Mouse (Mus musculus) B cell, adult 2 months (primary cell): ENCODE data around the gene Zswim8.
"Not testable (repeated sequence)": the region's sequence is repeated elsewhere in the genome, so short reads cannot be mapped to it uniquely, and the experiment has no call there.

Experiments
- DNase-seq, 2 experiments: peaks; one replicate each; pipeline ENCODE4 v3.0.0; 2022

The Zswim8 gene

GRCm38 (mm10) chr14:20694185-20694883 lies 13.0 kb upstream of the Zswim8 start:
- DNase-seq: peak in 1 of 2 experiments; percentile 23

GRCm38 (mm10) chr14:20694884-20695760 lies 12.2 kb upstream of the Zswim8 start, which contains the start of gene Fut11:
Gene Fut11 (plus strand): TSS chr14:20694968.
- peak; percentile 80 to 83 for DNase-seq

- DNase-seq: peak in 1 of 2 experiments; percentile 17
These were observed 11.4 kb upstream of the Zswim8 start for GRCm38 (mm10) chr14:20695761-20696520.

- peak; percentile 48 to 51 for DNase-seq
These were observed 10.4 kb upstream of the Zswim8 start for GRCm38 (mm10) chr14:20696986-20697385.

- no peak for DNase-seq
These were observed 8.8 kb upstream of the Zswim8 start for GRCm38 (mm10) chr14:20698515-20698914.

- DNase-seq: no peak
These were observed 7.0 kb upstream of the Zswim8 start for GRCm38 (mm10) chr14:20700362-20700761.

GRCm38 (mm10) chr14:20701554-20701953 lies 5.8 kb upstream of the Zswim8 start:
- DNase-seq: no peak

- no peak for DNase-seq
These were observed 5.1 kb upstream of the Zswim8 start for GRCm38 (mm10) chr14:20702096-20702740.

GRCm38 (mm10) chr14:20702741-20703381 lies 4.5 kb upstream of the Zswim8 start, which contains the start of gene Chchd1:
Gene Chchd1 (plus strand): TSS chr14:20703006.
- DNase-seq: peak; percentile 86 to 88

GRCm38 (mm10) chr14:20703461-20703860 lies 3.9 kb upstream of the Zswim8 start:
- DNase-seq: not testable (repeated sequence)

- DNase-seq: no peak
These were observed 887 bp downstream of the Zswim8 start for GRCm38 (mm10) chr14:20708239-20708638.

GRCm38 (mm10) chr14:20713832-20714231 lies 6.5 kb downstream of the Zswim8 start:
- no peak for DNase-seq

GRCm38 (mm10) chr14:20718443-20718842 lies 11.1 kb downstream of the Zswim8 start:
- DNase-seq: no peak

GRCm38 (mm10) chr14:20719767-20720166 lies 12.4 kb downstream of the Zswim8 start:
- DNase-seq: no peak

GRCm38 (mm10) chr14:20721371-20721770 lies 14.0 kb downstream of the Zswim8 start:
- no peak for DNase-seq

- DNase-seq: no peak
These were observed 15.7 kb downstream of the Zswim8 start for GRCm38 (mm10) chr14:20723006-20723405.

GRCm38 (mm10) chr14:20724043-20724442 lies 16.7 kb downstream of the Zswim8 start:
- DNase-seq: peak; percentile 71

- no peak for DNase-seq
These were observed 18.4 kb downstream of the Zswim8 start for GRCm38 (mm10) chr14:20725660-20726339.

GRCm38 (mm10) chr14:20729871-20730270 lies 22.5 kb downstream of the Zswim8 start:
- no peak for DNase-seq

GRCm38 (mm10) chr14:20730853-20731602 lies 23.7 kb downstream of the Zswim8 start:
- DNase-seq: no peak
